Mouse (Mus musculus): Measurements from ENCODE around the gene Pdzd3. TPM values are rescaled to one million over a fixed set of nuclear protein-coding genes. Genes with fewer than 3 reads are reported as not detected.

Pdzd3 gene
- polyA plus RNA-seq, 3 experiments from 2014 or later: 0.15 TPM; not detected in 2

- no peak for ATAC-seq
These were observed 52.1 kb downstream of the Pdzd3 start for GRCm38 (mm10) chr9:44199166-44199565.

Other genes with a start within 250 kb of the Pdzd3 start
- 100 to 1,000 TPM; 179 to 228 (median 209) TPM for gene Thy1, start 208.1 kb downstream of the Pdzd3 start, polyA plus RNA-seq (2017; shearing (Covaris generic))
- gene Usp2, start 184.4 kb downstream of the Pdzd3 start, polyA plus RNA-seq (2017; shearing (Covaris generic)): 1 to 10 TPM in 2 of 3 experiments, under 1 TPM in 1; 0.53 to 5.0 (median 2.2) TPM
- not detected for gene Mfrp, start 149.7 kb downstream of the Pdzd3 start, polyA plus RNA-seq (2017; shearing (Covaris generic))
- not detected for gene C1qtnf5, start 144.2 kb downstream of the Pdzd3 start, polyA plus RNA-seq (2017; shearing (Covaris generic))
- gene Gm49380, start 138.0 kb downstream of the Pdzd3 start, polyA plus RNA-seq (2017; shearing (Covaris generic)): not detected
- gene Rnf26, start 138.0 kb downstream of the Pdzd3 start, polyA plus RNA-seq (2017; shearing (Covaris generic)): 1 to 10 TPM; 3.9 to 8.2 (median 6.0) TPM
- under 1 TPM in 1 of 3 experiments, not detected in 2; 0.69 TPM for gene Mcam, start 117.0 kb downstream of the Pdzd3 start, polyA plus RNA-seq (2017; shearing (Covaris generic))
- 10 to 100 TPM; 17.9 to 31.2 (median 19.8) TPM for gene Cbl, start 17.4 kb downstream of the Pdzd3 start, polyA plus RNA-seq (2017; shearing (Covaris generic))
- gene Ccdc153, start 10.8 kb downstream of the Pdzd3 start, polyA plus RNA-seq (2017; shearing (Covaris generic)): not detected
- 10 to 100 TPM in 1 of 3 experiments, 1 to 10 TPM in 2; 3.3 to 10.7 (median 4.1) TPM for gene Nlrx1, start 17.1 kb upstream of the Pdzd3 start, polyA plus RNA-seq (2017; shearing (Covaris generic))
- not detected for gene Abcg4, start 37.1 kb upstream of the Pdzd3 start, polyA plus RNA-seq (2017; shearing (Covaris generic))
- 10 to 100 TPM; 16.2 to 24.6 (median 18.9) TPM for gene Hinfp, start 54.2 kb upstream of the Pdzd3 start, polyA plus RNA-seq (2017; shearing (Covaris generic))
- gene C2cd2l, start 68.8 kb upstream of the Pdzd3 start, polyA plus RNA-seq (2017; shearing (Covaris generic)): 1 to 10 TPM; 1.7 to 3.1 (median 2.8) TPM
- gene Dpagt1, start 74.5 kb upstream of the Pdzd3 start, polyA plus RNA-seq (2017; shearing (Covaris generic)): 10 to 100 TPM; 11.1 to 17.6 (median 13.1) TPM
- gene H2afx, start 83.2 kb upstream of the Pdzd3 start, polyA plus RNA-seq (2017; shearing (Covaris generic)): 10 to 100 TPM; 14.3 to 61.7 (median 16.1) TPM
- gene Hmbs, start 92.8 kb upstream of the Pdzd3 start, polyA plus RNA-seq (2017; shearing (Covaris generic)): 10 to 100 TPM; 24.7 to 35.8 (median 25.4) TPM
- gene Vps11, start 110.2 kb upstream of the Pdzd3 start, polyA plus RNA-seq (2017; shearing (Covaris generic)): 10 to 100 TPM; 28.7 to 54.8 (median 49.8) TPM
- 10 to 100 TPM; 14.0 to 21.4 (median 18.2) TPM for gene Hyou1, start 128.0 kb upstream of the Pdzd3 start, polyA plus RNA-seq (2017; shearing (Covaris generic))
- 10 to 100 TPM; 13.6 to 24.2 (median 18.2) TPM for gene Slc37a4, start 145.4 kb upstream of the Pdzd3 start, polyA plus RNA-seq (2017; shearing (Covaris generic))
- gene Rps25, start 155.7 kb upstream of the Pdzd3 start, polyA plus RNA-seq (2017; shearing (Covaris generic)): 1,000 to 10,000 TPM; 2,506 to 3,849 (median 3,609) TPM
- gene Trappc4, start 156.1 kb upstream of the Pdzd3 start, polyA plus RNA-seq (2017; shearing (Covaris generic)): 100 to 1,000 TPM; 128 to 165 (median 154) TPM
- 10 to 100 TPM; 13.6 to 35.6 (median 25.7) TPM for gene Ccdc84, start 167.1 kb upstream of the Pdzd3 start, polyA plus RNA-seq (2017; shearing (Covaris generic))
- under 1 TPM in 2 of 3 experiments, not detected in 1; 0.17 to 0.72 TPM for gene Foxr1, start 189.7 kb upstream of the Pdzd3 start, polyA plus RNA-seq (2017; shearing (Covaris generic))
- not detected for gene Upk2, start 203.5 kb upstream of the Pdzd3 start, polyA plus RNA-seq (2017; shearing (Covaris generic))
- gene Bcl9l, start 231.4 kb upstream of the Pdzd3 start, polyA plus RNA-seq (2017; shearing (Covaris generic)): 10 to 100 TPM; 11.1 to 12.4 (median 12.2) TPM